Mouse (Mus musculus): ENCODE data around the gene Apbb1ip.

The Apbb1ip gene

DNA sequence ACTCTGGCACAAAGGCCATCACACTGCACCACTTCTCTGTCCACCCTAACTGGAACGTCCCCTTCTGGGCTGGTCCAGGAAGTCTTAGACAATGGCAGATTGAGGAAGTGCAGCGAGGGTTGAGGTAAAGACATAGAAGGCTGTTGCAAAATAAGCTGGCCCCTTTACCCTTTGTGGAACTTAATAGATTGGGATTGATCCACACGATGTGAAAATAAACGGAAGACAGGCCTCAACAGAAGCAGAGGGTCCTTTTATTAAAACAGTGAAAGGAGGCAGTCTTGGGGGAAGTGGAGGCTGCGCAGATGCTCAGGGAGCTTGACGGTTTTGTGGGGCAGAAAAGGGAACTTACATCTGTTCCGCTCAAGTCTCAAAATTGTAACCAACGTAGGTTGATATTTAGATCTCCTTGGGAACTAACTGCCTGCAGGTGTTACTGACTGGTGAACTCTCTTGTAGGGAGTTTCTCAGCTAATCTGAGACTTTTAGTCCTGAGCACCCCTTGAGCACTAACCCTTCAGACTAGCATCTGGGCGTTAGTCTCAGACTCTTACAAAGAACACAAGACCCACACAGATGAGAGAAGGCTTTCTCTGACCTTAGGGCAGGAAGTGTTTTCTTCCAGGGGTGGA lies at the start of gene Apbb1ip:
Gene Apbb1ip (plus strand): TSS at position 546 of the 632 bp plus-strand sequence.
- DNase-seq, result peak; percentile 59

DNA sequence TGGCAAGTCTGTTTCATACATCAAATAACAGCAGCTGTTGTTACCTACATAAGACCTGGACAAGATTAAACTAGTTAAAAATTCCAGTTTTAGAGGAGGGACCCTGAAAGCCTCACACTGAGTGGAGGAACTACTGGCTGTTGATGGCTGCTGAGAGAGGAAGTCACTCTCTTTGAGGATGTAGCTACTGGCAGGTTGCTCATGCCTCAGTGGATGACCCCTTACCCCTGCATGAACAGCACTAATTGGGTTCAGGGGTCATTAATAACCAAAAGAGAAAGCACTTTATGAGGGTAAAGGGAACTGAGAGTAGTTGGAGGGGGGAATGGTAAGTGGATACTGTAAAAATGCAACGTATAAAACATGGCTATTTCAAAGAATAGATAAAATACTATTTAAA lies 46.8 kb upstream of the Apbb1ip start:
- DNase-seq, result no peak

DNA sequence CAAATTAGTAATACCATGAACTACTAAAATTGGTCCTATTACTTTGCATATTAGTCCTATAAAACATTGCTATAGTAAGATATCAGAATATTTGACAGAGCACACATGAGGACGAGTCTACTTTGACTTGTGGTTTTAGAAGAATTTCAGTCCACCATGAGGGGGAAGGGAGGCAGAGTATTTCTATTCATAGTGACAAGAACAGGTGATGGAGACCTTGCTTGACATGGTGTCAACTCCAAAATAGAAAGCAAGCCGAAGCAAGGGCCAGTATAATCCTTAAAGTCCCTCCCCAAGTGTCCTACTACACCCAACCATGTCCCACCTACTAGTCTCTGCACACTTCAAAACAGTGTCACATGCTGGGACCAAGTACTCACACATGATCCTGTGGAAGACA lies 37.8 kb upstream of the Apbb1ip start:
- DNase-seq, result no peak

DNA sequence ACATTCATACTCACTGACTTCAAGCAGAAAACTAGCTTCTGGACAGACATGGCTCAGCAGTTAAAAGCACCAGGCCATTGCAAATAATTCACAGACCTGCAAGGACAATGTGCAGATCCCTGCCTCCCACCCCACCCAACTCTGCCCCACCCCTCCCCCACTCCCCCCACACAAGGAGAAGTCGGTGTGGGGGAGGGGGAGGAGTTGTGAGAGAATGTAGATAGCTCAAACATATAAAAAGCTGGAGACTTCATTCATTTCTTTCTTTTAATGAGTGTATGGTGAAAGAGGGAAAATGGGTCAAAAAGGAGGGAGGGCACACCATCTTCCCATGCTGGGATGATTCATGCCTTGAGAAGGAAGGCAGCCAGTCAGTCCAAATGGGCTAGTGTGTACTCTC lies 34.5 kb upstream of the Apbb1ip start:
- no peak for DNase-seq

DNA sequence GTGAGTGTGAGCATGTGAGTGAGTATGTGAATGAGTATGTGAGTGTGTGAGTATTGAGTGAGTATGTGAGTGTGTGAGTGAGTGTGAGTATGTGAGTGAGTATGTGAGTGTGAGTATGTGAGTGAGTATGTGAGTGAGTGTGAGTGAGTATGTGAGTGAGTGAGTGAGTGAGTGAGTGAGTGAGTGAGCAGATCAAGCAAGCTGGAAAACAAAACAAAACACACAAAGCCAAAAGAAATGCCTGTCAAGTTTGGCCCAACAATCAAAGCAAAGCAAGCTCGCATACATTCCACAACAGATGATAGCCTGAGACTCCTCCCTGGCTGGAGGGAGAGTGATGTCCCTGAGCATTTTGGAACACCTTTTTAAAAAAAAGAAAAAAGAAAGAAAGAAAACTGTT lies 33.5 kb upstream of the Apbb1ip start:
- DNase-seq, result no peak

DNA sequence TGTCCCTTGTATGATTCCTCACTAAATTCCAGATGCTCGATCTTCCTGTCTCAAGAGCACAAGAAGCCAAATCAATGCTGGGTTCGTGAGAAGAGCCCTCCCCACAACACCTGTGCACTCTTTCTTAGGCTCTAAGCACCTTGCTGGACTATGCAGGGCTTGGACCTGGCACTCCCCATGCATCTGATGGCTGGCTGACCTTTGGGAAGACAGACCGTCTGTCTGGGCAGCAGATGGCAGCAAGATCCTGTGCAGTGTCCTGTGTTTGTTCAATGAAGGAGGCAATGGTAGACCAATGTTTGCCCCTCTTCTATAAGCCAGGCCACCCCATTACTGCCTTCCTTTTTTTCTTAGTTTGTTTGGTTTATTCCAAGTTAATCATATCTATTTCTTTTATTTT lies 32.7 kb upstream of the Apbb1ip start:
- no peak for DNase-seq

DNA sequence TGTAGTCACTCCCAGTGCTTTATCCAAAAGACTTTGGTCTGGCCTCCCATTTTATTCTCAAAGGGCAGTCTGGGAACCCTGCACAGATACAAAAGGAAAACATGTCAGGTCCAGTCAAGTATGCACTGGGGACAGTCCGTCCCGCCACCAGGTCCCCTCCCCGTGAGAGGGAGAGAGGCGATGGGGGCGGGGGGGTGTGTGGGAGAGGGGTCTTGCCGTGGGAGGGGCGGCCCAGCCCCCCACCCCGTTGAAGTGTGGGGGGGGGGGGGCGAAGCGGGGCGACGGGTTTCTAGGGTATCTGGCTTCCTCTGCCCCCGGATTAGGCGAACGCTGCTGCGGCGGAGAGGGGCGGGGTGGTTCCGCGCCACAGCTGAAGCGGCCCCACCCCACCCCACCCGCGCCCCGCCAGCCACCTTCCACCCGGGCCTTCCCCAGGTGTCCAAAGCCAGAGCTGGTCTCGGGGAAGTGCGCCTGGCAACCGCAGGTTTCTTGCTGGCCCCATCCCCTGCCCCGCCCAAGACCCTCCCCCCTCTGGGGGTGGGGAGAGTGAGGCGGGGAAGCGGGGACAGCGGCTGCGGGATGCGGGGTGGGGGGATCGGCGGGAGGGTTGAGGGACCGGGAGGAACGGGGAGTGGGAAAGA lies 29.7 kb upstream of the Apbb1ip start:
- no peak for DNase-seq

DNA sequence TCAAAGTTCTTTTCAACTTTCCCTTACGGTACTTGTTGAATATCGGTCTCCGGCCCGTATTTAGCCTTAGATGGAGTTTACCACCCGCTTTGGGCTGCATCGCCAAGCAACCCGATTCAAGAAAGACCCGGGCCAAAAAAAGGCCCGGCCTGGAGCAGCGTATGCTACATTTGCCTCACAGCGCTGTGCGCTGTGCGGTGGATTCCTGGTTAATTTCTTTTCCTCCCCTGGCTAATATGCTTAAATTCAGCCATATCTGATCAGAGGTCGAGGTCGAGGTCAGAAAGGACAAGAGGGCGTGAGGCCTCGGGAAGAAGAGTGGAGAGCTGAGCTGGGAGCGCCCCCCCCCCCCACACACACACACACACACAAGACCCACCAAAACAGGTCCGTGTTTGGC lies 29.0 kb upstream of the Apbb1ip start:
- DNase-seq, result no peak

DNA sequence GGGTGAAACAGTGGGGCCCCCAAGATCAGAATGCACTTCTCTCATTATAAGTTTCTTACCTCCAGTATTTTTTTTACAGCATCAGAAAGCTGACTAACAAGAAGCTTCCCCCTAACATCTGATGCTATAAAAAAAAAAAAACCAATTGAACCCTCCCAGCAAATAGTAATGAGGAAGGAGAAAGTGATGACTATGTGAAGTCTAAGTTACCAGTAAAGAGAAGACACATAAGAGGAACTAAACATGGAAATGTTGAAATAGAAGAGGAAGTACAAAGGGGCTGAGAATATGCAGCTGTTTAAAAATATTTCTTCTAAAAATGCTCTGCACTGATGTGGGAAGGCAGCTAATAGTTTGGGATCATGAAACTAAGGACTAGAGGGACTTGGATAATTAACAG lies 27.1 kb upstream of the Apbb1ip start:
- DNase-seq, result no peak

DNA sequence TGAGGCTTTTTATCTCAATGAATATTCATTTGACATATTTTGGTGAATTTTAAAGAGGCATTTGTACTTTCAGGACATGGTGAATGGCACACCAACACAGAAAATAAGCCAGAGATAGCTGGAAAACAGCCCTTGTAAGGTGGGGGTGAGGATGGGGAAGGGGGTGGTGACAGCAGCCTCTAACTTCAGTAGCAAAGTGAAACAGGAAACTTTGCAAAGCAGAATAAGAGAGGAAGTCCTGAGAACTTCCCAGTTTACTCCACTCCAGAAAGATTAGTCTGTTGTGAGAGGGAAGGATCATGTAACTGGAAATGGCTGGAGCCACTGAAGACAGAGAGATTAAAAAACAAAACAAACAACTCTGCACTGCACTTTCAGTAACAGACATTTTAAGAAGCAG lies 26.0 kb upstream of the Apbb1ip start:
- peak; percentile 34 for DNase-seq

DNA sequence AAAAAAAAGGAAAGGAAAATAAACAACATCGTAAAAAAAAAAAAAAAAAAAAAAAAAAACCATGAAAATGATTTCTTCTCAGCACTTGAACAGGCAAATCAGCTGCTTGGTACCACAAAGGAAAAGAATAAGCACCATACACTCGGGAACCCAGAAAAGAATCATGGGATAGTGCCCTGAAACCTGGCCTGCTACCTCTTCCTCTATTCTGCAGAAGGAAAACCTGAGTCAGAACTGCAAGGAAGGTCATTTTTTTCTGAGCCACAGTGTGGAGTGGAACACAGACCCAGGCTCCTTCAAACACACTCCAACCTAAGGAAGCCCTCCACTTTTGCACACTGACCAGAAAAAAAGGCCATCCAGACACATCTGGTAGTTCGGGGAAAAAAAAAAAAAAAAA lies 24.1 kb upstream of the Apbb1ip start:
- no peak for DNase-seq

DNA sequence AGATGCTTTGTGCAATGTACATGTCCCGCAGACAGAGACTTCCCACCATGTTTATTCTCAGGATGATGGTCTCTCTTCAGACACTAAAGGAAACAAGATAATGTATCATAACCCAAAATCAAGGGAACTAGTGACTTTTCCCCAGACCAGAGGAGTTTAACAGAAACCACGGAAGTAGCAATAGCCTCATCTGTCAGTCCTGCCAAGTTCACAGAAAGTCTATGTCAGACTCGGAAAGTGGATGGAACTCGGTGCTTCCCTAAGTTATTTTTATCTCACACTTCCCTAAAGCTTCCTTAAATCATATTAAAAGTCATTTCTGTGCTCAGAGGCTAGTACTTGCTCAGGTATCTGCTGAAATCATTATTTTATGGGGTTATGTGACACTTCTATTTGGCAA lies 21.4 kb upstream of the Apbb1ip start:
- DNase-seq, result no peak

DNA sequence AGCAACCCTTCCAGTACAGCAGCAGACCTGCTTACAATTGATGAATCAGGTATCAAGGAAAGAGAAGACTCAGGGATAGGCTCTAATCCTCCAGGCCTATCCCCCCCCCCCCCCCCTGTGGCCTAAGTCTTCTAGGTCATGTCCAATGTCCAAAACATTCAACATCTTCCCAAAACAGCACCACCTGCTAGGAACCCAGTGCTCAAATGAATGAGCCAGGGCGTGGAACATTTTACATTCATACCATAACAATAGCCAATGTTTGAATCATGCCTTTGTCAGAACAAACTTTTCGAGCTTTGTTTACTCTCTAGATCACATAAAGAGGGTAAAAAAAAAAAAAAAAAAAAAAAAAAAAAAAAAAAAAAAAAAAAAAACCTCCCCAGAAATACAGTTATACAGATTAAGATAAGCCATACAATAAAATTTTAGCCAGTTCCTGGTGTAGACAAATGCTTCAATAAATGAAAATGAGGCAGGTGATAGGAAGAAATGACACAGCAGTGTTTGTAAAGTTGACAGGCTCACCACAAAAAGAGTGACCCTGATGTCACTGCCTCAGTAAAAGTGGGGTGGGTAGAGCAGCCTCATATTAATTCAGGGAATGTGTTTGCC lies 20.3 kb upstream of the Apbb1ip start:
- DNase-seq, result no peak

DNA sequence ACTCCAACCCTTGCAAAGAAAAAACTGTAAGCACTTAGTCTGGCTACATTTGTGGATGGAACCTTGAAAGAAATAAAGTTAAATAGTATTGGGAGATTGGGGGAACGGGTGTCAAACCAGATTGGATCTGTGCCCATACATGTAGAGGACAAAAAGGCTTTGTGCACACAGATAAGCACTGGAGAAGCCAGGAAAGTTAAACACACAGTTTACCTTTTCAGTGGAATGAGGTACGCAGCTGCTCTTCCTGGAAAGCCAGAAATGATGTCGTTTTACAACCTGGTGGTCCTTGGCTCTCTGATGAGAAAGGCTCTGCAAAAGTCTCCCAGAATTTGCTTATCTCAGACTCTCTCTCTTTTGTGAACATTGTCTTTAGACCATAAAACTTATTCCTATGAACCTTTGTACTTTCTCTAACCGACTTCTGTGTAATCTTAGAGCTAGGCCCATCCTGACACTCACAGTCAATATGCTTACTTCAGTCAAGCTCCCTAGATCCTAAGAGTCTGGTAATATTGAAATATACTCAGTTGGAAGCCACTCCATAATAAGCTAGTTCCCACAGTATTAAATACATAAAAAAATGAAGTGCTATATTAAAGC lies 19.6 kb upstream of the Apbb1ip start:
- DNase-seq, result no peak

DNA sequence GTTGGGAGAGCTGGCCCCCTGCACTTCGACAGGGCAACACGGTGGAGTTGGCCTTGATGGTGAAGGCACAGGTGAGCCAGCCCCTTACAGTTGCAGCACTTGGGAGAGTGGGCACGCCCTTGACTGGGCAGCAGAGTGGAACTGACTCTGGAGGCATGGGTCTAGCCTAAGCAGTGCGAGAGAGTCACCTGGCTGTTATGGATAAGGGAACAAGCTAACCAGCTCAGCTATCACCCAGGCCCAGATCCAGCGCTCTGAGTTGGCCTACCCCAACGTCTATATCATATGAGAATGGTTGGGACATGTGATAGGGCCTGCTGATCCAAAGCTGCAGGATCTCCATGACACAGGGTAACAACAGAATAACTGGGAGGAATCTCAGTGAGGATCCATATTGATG lies 18.3 kb upstream of the Apbb1ip start:
- DNase-seq, result no peak

DNA sequence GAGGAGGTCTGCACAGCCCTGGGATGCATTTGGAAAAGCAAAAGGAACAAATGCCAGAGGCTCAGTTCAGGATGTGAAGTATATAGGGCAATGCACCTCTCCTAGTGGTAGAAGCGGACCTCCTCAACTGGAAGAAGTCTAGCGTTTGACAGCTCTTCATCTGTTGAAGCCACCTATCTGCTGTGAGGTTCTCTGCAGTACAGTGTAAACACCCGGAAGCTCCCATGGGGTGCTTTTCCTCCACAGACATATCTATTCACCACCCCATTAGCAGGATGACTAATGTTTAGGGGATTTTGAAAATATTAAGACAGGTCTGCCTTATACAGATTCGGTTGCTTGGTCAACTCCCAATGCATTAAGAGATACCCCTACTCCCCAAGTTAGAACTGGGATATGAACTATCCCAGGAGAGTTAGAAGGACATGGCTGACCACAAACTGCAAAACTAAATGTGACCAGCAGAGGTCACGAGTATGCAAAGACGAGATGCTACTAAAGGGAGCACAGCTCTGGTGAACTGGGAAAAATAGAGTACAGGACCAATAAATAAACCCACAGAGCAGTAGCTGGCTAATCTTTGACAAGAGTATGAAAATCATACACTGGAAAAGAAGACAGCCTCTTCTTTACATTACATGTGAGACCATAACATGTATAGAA lies 15.5 kb upstream of the Apbb1ip start:
- peak; percentile 48 for DNase-seq

DNA sequence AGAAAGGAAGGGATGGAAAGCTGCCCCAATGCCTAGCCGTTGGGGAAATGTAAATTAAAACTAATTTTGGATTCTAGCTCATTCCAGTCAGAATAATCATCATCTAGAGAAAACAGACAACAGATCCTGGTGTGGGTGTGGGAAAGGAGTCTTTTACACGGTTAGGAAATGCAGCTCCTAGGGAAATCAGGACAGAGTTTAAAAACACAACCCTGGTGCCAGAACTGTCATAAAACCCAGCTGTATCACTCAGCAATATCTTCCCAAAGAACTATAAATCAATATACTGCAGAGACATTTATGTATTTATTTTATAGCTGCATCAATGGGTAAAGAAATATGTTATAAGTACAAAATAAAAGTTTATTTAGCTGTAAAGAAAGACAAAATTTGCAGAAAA lies 13.4 kb upstream of the Apbb1ip start:
- DNase-seq, result no peak

DNA sequence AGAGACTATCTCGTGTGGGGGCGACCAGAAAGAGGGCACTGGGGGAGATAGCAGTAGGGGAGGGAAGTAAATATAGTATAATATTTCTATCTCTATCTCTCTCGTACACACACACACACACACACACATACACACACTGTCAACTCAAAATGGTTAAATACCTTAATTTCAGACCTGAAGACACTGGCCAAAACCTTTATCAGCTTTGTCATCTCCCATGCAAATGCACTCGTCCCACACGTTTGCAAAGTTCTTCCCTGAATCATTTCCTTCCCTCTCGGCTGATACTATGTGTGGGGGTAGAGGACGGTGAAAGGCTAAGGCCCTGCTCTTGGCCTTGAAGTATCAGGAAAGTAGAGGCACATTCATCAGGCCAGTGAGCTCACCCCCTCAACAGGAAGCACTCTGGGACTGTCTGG lies 12.8 kb upstream of the Apbb1ip start:
- no peak for DNase-seq

DNA sequence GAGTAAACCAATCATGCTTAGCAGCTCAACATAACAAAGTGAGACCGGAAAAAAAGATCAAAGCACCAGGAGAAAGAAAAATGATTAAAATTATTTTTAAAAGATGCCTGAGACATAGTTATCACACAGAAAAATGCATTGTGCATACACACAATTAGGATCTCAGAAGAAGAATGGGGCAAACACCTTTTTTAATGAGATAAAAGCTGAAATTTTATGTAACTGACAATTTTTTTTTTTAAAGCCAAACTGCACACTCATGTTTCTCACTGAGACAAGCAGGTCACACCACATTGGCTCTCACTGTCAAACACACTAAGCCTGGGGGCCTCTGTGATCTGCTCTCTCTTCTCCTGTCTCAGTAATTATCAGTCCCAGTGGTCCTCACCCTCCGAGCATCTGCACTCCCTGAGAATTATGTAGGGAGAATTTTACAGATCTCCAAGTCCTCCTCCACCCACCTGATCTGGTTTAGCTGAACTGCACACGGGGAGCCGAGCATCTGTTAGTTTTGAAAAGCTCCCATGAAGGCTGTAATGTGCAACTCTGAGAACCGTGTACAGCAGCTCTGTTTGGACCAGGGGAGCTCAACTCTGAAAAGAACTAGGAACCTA lies 9.0 kb upstream of the Apbb1ip start:
- peak; percentile 46 for DNase-seq

DNA sequence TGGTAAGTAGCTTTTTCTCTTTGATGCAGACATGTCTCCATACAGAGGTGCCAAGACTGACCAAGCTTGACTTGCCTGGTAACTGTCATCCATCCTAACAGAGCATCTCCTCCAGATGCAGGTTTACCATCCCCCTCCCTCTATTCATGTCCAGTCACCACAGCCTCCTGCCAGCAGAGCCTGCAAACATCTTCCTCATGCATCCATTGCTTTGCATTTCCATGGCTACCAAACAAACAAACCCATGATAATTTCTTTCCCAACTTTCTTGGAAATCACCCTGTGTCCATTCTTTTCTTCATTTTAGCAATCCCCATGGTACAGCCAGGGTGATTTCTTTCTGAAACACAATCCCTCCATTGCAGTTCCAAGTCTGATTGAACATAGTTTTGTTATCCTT lies 2.6 kb upstream of the Apbb1ip start:
- no peak for DNase-seq

DNA sequence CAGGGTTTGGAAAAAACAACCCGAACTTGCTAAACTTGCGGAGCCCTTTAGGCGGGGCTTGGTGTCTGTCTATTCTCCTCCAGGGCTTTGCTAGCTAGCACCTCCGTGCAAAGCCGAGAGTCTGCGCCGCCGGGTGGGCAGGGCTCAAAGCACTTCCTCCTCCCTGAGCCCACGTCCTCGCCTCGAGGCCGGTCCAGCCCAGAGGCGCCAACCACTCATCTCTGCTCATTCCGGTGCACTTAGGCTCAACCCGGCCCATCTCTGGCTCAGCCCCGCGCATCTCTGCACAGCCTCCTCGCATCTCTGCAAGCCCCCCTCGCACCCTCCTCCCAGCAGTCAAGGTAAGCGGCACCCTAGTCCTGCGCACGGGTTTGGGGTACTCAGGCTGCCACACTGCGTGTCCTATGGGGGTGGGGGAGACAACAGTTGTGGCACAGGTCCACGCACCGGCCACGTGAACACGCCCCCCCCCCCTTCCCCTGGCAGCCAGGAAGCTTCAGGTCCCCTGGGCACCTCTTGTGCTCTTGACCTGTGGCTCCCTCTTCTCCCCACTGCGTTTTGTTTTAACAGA lies 372 bp downstream of the Apbb1ip start:
- DNase-seq, result peak; percentile 85

DNA sequence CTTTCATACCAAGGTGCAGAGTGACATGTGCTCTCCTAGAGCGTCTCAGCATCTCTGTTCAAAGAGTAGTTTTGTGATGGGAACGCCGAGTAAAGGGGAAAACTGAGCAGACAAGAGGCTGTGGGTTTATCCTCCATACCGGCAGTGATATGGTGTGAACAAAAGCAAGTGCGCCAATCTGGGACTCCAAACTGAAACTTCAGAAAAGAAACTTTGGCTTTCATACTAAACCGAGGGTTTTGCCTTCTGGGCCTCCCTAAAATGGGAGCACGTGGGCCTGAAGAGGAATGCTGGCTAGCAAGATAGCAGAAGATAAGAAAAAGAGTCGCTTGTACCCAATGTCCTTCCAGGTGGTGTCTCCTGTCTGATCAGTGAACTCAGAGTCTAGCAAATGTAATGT lies 1.3 kb downstream of the Apbb1ip start:
- no peak for DNase-seq

DNA sequence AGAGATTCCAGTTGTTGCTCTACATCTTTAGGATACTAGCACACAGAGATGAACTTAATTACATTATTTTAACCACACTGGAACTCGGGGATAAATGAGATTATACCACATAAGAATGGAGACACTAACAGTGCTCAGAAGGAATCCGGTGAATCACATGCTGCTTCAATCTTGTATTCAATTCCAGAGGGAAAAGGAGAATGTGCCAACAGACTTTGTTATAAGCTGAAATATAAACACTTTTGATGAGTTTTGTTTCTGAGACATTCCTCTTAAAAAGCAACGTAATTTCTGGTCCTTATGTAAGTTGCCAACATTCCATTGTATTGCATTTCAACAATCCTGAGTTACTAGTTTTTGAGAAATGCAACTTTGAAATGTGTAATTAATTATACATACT lies 1.8 kb downstream of the Apbb1ip start:
- DNase-seq, result no peak
